Mouse (Mus musculus) kidney, adult 2 months (tissue): ENCODE results near the gene Ksr2. TPM values are rescaled to one million over a fixed set of nuclear protein-coding genes. Genes with fewer than 3 reads are reported as not detected.

ENCODE experiments used
- DNase-seq: peaks from one replicate; pipeline ENCODE4 v3.0.0; 2021
- H3K27ac ChIP-seq: fragments of 200-500 bp; 2 replicates; pipeline ENCODE4 v1.5.1; 2012; ENCODE audit warnings: low read depth, low read length, control low read depth, inconsistent platforms; ENCODE audit not compliant: insufficient read depth
- H3K27me3 ChIP-seq: fragments of 200-500 bp; replicated peaks from 2 replicates; pipeline ENCODE4 v1.6.1; 2012; ENCODE audit warnings: mild to moderate bottlenecking, moderate library complexity, low read length, inconsistent platforms; ENCODE audit not compliant: control insufficient read depth, insufficient read depth
- H3K36me3 ChIP-seq: fragments of 200-500 bp; 2 replicates; pipeline ENCODE4 v1.6.1; 2012; ENCODE audit warnings: mild to moderate bottlenecking, moderate library complexity, low read length, inconsistent platforms; ENCODE audit not compliant: control insufficient read depth, insufficient read depth
- H3K4me1 ChIP-seq: fragments of 200-500 bp; 2 replicates; pipeline ENCODE4 v1.6.1; 2011; ENCODE audit warnings: low read length; ENCODE audit not compliant: control insufficient read depth, insufficient read depth
- H3K4me3 ChIP-seq: fragments of 200-500 bp; 2 replicates; pipeline ENCODE4 v1.5.1; 2011; ENCODE audit warnings: mild to moderate bottlenecking, low read depth, low read length, control low read depth; ENCODE audit not compliant: insufficient read depth
- CTCF ChIP-seq: fragments of 200-500 bp; conservative IDR thresholded peaks from 2 replicates; pipeline ENCODE4 v1.5.1; 2011; ENCODE audit warnings: low read depth, mild to moderate bottlenecking, control low read depth, low read length, moderate library complexity, mixed read lengths; ENCODE audit not compliant: insufficient read depth, insufficient read length
- POLR2A ChIP-seq: fragments of 200-500 bp; IDR thresholded peaks from one replicate; pipeline ENCODE4 v1.6.1; 2011; ENCODE audit warnings: low read depth, low read length, control low read depth
- WGBS: fragments of 180-500 bp; shearing (Covaris S2); methylation state at CpG from one replicate; pipeline ENCODE4 v1.1.7; 2018; 5-methylcytosine and 5-hydroxymethylcytosine counted together
- polyA plus RNA-seq: library from polyadenylated mRNA; depleted of rRNA; stranded (reverse); fragments of >200 nt; gene quantifications from 2 replicates; pipeline ENCODE4 v1.2.3, GENCODE M21; 2012

The Ksr2 gene
- polyA plus RNA-seq, 1 experiment: 1.9 TPM

GRCm38 (mm10) chr5:117712207-117712606 is 298.4 kb downstream of the Ksr2 start:
- TF ChIP-seq POLR2A (no peak), CTCF (no peak)
- H3K4me3 ChIP-seq: no peak overlapping the region
- 62% methylated on average over 12 of the region's 12 CpGs for WGBS
- DNase-seq: no peak
- no peaks in the 10 kb centered on the region for H3K4me1 ChIP-seq
- H3K27ac ChIP-seq: no peak overlapping the region
- H3K27me3 ChIP-seq: no peaks in the 10 kb centered on the region
- no peaks in the 10 kb centered on the region for H3K36me3 ChIP-seq

GRCm38 (mm10) chr5:117717120-117717519 is 303.3 kb downstream of the Ksr2 start:
- WGBS: 79% methylated on average over 9 of the region's 9 CpGs
- DNase-seq: no peak
- H3K4me1 ChIP-seq: no peaks in the 10 kb centered on the region
- H3K27ac ChIP-seq: no peak overlapping the region
- no peaks in the 10 kb centered on the region for H3K27me3 ChIP-seq
- no peak for TF ChIP-seq POLR2A
- no peak for TF ChIP-seq CTCF
- H3K36me3 ChIP-seq: no peaks in the 10 kb centered on the region
- H3K4me3 ChIP-seq: no peak overlapping the region

GRCm38 (mm10) chr5:117723316-117723715 is 309.5 kb downstream of the Ksr2 start:
- Histone ChIP-seq H3K4me1 (no peaks in the 10 kb centered on the region), H3K27ac (no peak overlapping the region), H3K4me3 (no peak overlapping the region), H3K27me3 (no peaks in the 10 kb centered on the region), H3K36me3 (no peaks in the 10 kb centered on the region)
- no peak for DNase-seq
- WGBS: 85% methylated on average over 4 of the region's 4 CpGs
- TF ChIP-seq POLR2A (no peak), CTCF (no peak)

DNA sequence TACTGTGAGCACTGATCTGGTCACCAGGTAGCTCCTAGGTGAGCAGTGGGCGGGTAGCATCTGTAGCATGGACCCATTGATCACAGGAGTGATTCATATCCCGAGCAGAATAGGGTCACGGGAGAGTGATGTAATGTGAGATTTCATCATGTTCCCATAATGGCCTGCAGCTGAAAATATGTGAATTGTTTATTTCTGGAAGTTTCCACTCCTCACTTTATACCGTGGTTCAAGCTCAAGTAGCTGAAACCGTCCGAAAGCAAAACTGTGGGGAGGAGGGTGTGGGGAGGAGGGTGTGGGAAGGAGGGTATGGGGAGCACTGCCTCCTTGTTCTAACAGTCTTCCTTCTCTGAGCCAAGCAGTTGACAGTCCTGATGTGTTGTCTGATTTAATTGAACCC is 312.7 kb downstream of the Ksr2 start:
- Histone ChIP-seq H3K27ac (no peak overlapping the region), H3K27me3 (no peaks in the 10 kb centered on the region), H3K4me3 (no peak overlapping the region), H3K36me3 (no peaks in the 10 kb centered on the region), H3K4me1 (no peaks in the 10 kb centered on the region)
- no peak for DNase-seq
- WGBS: 76% methylated on average over 6 of the region's 6 CpGs
- TF ChIP-seq CTCF (no peak), POLR2A (no peak)

- TF ChIP-seq POLR2A (no peak), CTCF (no peak)
- no peak for DNase-seq
- Histone ChIP-seq H3K4me1 (no peaks in the 10 kb centered on the region), H3K4me3 (no peak overlapping the region), H3K27me3 (no peaks in the 10 kb centered on the region), H3K36me3 (no peaks in the 10 kb centered on the region), H3K27ac (no peak overlapping the region)
- WGBS: 73% methylated on average over 7 of the region's 7 CpGs
Observed at GRCm38 (mm10) chr5:117727138-117727537, 313.3 kb downstream of the Ksr2 start.

DNA sequence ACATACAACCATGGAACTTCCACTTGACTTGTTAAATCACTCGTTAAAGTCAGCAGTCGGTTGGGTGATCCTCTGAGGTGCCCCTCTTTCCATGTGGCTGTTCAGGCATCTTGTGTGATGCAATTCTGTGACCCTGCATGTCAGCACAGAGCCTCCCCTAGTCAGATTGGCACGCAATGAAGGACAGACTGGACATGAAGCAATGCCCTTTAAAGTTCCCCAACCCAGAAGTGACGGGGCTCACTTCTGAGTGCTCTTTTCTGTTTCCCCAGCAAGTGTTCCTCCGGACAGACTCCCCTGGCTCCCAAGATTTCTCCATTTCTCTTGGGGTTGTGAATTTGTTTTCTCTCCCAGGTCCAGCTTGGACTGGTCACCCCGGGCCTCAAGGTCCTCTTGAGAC is 317.5 kb downstream of the Ksr2 start:
- Histone ChIP-seq H3K4me3 (no peak overlapping the region), H3K27me3 (no peaks in the 10 kb centered on the region), H3K4me1 (no peaks in the 10 kb centered on the region), H3K27ac (no peak overlapping the region), H3K36me3 (no peaks in the 10 kb centered on the region)
- no peak for TF ChIP-seq CTCF
- no peak for TF ChIP-seq POLR2A
- no peak for DNase-seq
- whole genome bisulfite sequencing: 67% methylated on average over 6 of the region's 6 CpGs

DNA sequence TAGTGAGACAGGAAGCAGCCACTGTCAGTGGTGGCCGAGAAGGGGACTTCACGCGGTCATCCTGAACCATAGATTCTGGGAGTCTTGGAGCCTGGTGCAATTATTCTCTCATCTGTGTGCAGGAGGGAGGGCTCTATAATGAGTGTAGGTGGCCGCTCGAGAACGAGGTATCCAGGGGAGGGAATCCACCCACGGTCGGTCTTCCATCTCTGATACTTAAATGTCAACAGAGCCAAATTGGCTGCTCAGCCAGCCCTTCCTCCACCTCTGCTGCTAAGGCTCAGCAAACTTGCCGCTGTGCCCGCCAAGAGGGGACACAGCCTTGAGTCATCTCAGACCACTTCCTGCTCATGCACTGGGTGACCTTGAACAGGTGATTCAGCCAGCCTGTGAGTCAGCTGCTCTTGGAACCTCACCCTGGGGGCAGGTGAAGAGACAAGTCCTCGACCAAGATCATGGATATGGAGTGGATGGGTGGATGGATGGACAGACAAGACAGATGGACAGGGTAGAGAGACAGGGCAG is 330.9 kb downstream of the Ksr2 start:
- 50% methylated on average over 11 of the region's 11 CpGs for WGBS
- Histone ChIP-seq H3K4me3 (no peak overlapping the region), H3K36me3 (no peaks in the 10 kb centered on the region), H3K4me1 (peaks cover 6% of the 10 kb centered on the region; the same call in 1 of the 2 replicates), H3K27ac (no peak overlapping the region), H3K27me3 (no peaks in the 10 kb centered on the region)
- TF ChIP-seq CTCF: no peak
- TF ChIP-seq POLR2A: no peak
- no peak for DNase-seq
